Mouse (Mus musculus) stomach, embryonic 14.5 days (tissue): Measurements from ENCODE around the gene Opa3. TPM values are rescaled to one million over a fixed set of nuclear protein-coding genes. Genes with fewer than 3 reads are reported as not detected.

Experiments
- ATAC-seq: fragments of 200-750 bp; cut with Nextera tagmentation; 2 replicates; pipeline ENCODE4 v1.8.0; 2017; ENCODE audit warnings: low read depth, moderate TSS enrichment; ENCODE audit not compliant: insufficient number of reproducible peaks, insufficient read depth, low FRiP score
- H3K27ac ChIP-seq: fragments of 300-500 bp; sonication (generic); 2 replicates; pipeline ENCODE4 v1.5.1; 2014; ENCODE audit warnings: mild to moderate bottlenecking, low read length, moderate library complexity, mixed read lengths
- H3K27me3 ChIP-seq: fragments of 300-500 bp; sonication (generic); 2 replicates; pipeline ENCODE4 v1.6.1; 2014; ENCODE audit warnings: low read length, control low read depth, mixed read lengths; ENCODE audit not compliant: control insufficient read depth, insufficient read depth
- H3K36me3 ChIP-seq: fragments of 300-500 bp; sonication (generic); 2 replicates; pipeline ENCODE4 v1.6.1; 2014; ENCODE audit warnings: mild to moderate bottlenecking, control low read depth, low read length, moderate library complexity, mixed read lengths; ENCODE audit not compliant: control insufficient read depth, insufficient read depth
- H3K4me1 ChIP-seq: fragments of 300-500 bp; sonication (generic); 2 replicates; pipeline ENCODE4 v1.6.1; 2014; ENCODE audit warnings: low read length, control low read depth, mixed read lengths; ENCODE audit not compliant: control insufficient read depth, insufficient read depth
- H3K4me2 ChIP-seq: fragments of 300-500 bp; sonication (generic); replicated peaks from 2 replicates; pipeline ENCODE4 v1.6.1; 2014; ENCODE audit warnings: low read depth, low read length, control low read depth
- H3K4me3 ChIP-seq: fragments of 300-500 bp; sonication (generic); 2 replicates; pipeline ENCODE4 v1.5.1; 2014; ENCODE audit warnings: low read depth, low read length, control low read depth
- H3K9ac ChIP-seq: fragments of 300-500 bp; sonication (generic); replicated peaks from 2 replicates; pipeline ENCODE4 v1.6.1; 2014; ENCODE audit warnings: low read depth, mild to moderate bottlenecking, control low read depth, low read length, moderate library complexity, mixed read lengths
- H3K9me3 ChIP-seq: fragments of 300-500 bp; sonication (generic); 2 replicates; pipeline ENCODE4 v1.6.1; 2016; ENCODE audit warnings: low read depth, low read length, control low read depth; ENCODE audit not compliant: control insufficient read depth
- WGBS: fragments of 180-500 bp; shearing (Covaris S2); extraction: QIAGEN DNeasy Blood & Tissue Kit; methylation state at CpG from one replicate; pipeline ENCODE4 v1.1.7; 2014; 5-methylcytosine and 5-hydroxymethylcytosine counted together
- polyA plus RNA-seq: library from polyadenylated mRNA; unstranded; fragments of >200 nt; fragmentation: Nextera tagmentation; extraction: Ambion mirVana; gene quantifications from 2 replicates; pipeline ENCODE4 v1.2.1, GENCODE M21; 2014

Gene Opa3
- polyA plus RNA-seq, 1 experiment from 2014 or later = 42.9 TPM

- ATAC-seq = no peak
- H3K36me3 ChIP-seq = no peaks in the 10 kb centered on the region
- no peak overlapping the region for H3K4me3 ChIP-seq
- H3K4me1 ChIP-seq = peaks cover 10% of the 10 kb centered on the region; the same call in 1 of the 2 replicates
- no peaks in the 10 kb centered on the region for H3K27me3 ChIP-seq
- H3K4me2 ChIP-seq = no peak overlapping the region
- H3K27ac ChIP-seq = no peak overlapping the region
- H3K9me3 ChIP-seq = no peaks in the 10 kb centered on the region
- 89% methylated on average over 3 of the region's 3 CpGs for WGBS
- no peak overlapping the region for H3K9ac ChIP-seq
Observed at GRCm38 (mm10) chr7:19231849-19232248, 3.7 kb downstream of the Opa3 start.

- H3K9ac ChIP-seq = no peak overlapping the region
- no peaks in the 10 kb centered on the region for H3K9me3 ChIP-seq
- no peak for ATAC-seq
- H3K4me2 ChIP-seq = no peak overlapping the region
- H3K4me3 ChIP-seq = no peak overlapping the region
- no peak overlapping the region for H3K27ac ChIP-seq
- H3K36me3 ChIP-seq = no peaks in the 10 kb centered on the region
- peaks cover 7% of the 10 kb centered on the region; the same call in 1 of the 2 replicates for H3K4me1 ChIP-seq
- H3K27me3 ChIP-seq = no peaks in the 10 kb centered on the region
- WGBS = 77% methylated on average over 5 of the region's 5 CpGs
Observed at GRCm38 (mm10) chr7:19234652-19235051, 6.5 kb downstream of the Opa3 start.

GRCm38 (mm10) chr7:19235092-19235671 is 7.0 kb downstream of the Opa3 start:
- Histone ChIP-seq H3K4me3 (no peak overlapping the region), H3K27me3 (no peaks in the 10 kb centered on the region), H3K9ac (no peak overlapping the region), H3K27ac (no peak overlapping the region), H3K4me2 (no peak overlapping the region), H3K4me1 (peaks cover 11% of the 10 kb centered on the region; the same call in 1 of the 2 replicates), H3K36me3 (no peaks in the 10 kb centered on the region), H3K9me3 (no peaks in the 10 kb centered on the region)
- no peak for ATAC-seq
- WGBS = 76% methylated on average over 2 of the region's 2 CpGs

GRCm38 (mm10) chr7:19236411-19236810 is 8.3 kb downstream of the Opa3 start:
- ATAC-seq = no peak

GRCm38 (mm10) chr7:19238344-19238743 is 10.2 kb downstream of the Opa3 start:
- Histone ChIP-seq H3K27ac (no peak overlapping the region), H3K4me1 (peaks cover 11% of the 10 kb centered on the region; the same call in 1 of the 2 replicates), H3K9ac (no peak overlapping the region), H3K4me2 (no peak overlapping the region), H3K36me3 (no peaks in the 10 kb centered on the region; the same call in 1 of the 2 replicates), H3K9me3 (no peaks in the 10 kb centered on the region), H3K27me3 (no peaks in the 10 kb centered on the region), H3K4me3 (no peak overlapping the region)
- WGBS = 95% methylated on average over 4 of the region's 4 CpGs
- ATAC-seq = no peak

More at GRCm38 (mm10) chr7:19236411-19236810, 8.3 kb downstream of the Opa3 start:
- H3K27me3 ChIP-seq = no peaks in the 10 kb centered on the region
- H3K36me3 ChIP-seq = no peaks in the 10 kb centered on the region; the same call in 1 of the 2 replicates
- no peak overlapping the region for H3K9ac ChIP-seq
- H3K27ac ChIP-seq = no peak overlapping the region
- H3K9me3 ChIP-seq = no peaks in the 10 kb centered on the region
- no peak overlapping the region for H3K4me3 ChIP-seq
- no peak overlapping the region for H3K4me2 ChIP-seq
- WGBS = 70% methylated on average over 2 of the region's 2 CpGs
- H3K4me1 ChIP-seq = peaks cover 11% of the 10 kb centered on the region; the same call in 1 of the 2 replicates

- H3K4me3 ChIP-seq = no peak overlapping the region
- H3K4me1 ChIP-seq = peaks cover 11% of the 10 kb centered on the region; the same call in 1 of the 2 replicates
- no peaks in the 10 kb centered on the region; the same call in 1 of the 2 replicates for H3K36me3 ChIP-seq
- H3K9ac ChIP-seq = no peak overlapping the region
- ATAC-seq = peak; percentile 83
- no peak overlapping the region for H3K4me2 ChIP-seq
- WGBS = 0% methylated on average over 1 of the region's 1 CpGs
- H3K9me3 ChIP-seq = no peaks in the 10 kb centered on the region
- no peaks in the 10 kb centered on the region for H3K27me3 ChIP-seq
- no peak overlapping the region for H3K27ac ChIP-seq
Observed at GRCm38 (mm10) chr7:19239423-19239822, 11.3 kb downstream of the Opa3 start.

- Histone ChIP-seq H3K4me3 (no peak overlapping the region), H3K36me3 (peaks cover 3% of the 10 kb centered on the region), H3K4me1 (peaks cover 11% of the 10 kb centered on the region; the same call in 1 of the 2 replicates), H3K27ac (peak overlapping the region; percentile 33; the same call in 1 of the 2 replicates), H3K9ac (no peak overlapping the region), H3K4me2 (no peak overlapping the region), H3K27me3 (no peaks in the 10 kb centered on the region), H3K9me3 (no peaks in the 10 kb centered on the region)
- no peak for ATAC-seq
- WGBS = 56% methylated on average over 2 of the region's 4 CpGs
Observed at GRCm38 (mm10) chr7:19239986-19240385, 11.9 kb downstream of the Opa3 start.

- Histone ChIP-seq H3K27ac (no peak overlapping the region), H3K27me3 (no peaks in the 10 kb centered on the region), H3K36me3 (peaks cover 9% of the 10 kb centered on the region), H3K9me3 (no peaks in the 10 kb centered on the region), H3K4me3 (no peak overlapping the region), H3K4me2 (no peak overlapping the region), H3K4me1 (peaks cover 9% of the 10 kb centered on the region; the same call in 1 of the 2 replicates), H3K9ac (no peak overlapping the region)
- no peak for ATAC-seq
- WGBS = 86% methylated on average over 8 of the region's 8 CpGs
Observed at GRCm38 (mm10) chr7:19240905-19241463, 12.8 kb downstream of the Opa3 start.
